ENCODE assay signal across 8 mouse cellular contexts in genomic region chr11:23771507-23772097, GRCm38 (mm10). TPM values are rescaled to one million over a fixed set of nuclear protein-coding genes. Genes with fewer than 3 reads are reported as not detected.
DNase-seq lines count a peak whose midpoint lies in the region; ATAC-seq and TF ChIP-seq lines count a peak whose summit lies in the region.

No protein-coding gene starts in this region.

- peak; percentile 3 for DNase-seq in embryo, embryonic 11.5 days (ENCODE audit: low read depth, low spot score)
- DNase-seq in embryo, embryonic 11 days, result no peak
- DNase-seq in thymus, adult 2 months, result peak; percentile 13
- DNase-seq in thymus, adult 18-20 months, result no peak
- no peak for DNase-seq in cerebellum, adult 9-10 months
- no peak for DNase-seq in frontal cortex, postnatal 10 days (ENCODE audit: low spot score in 2 of 2)

- peak; percentile 31 for ATAC-seq in intestine, postnatal 0 days
- ATAC-seq in neural tube, embryonic 12.5 days (ENCODE audit: low FRiP score, low read depth), result peak; percentile 25

- H3K4me3 ChIP-seq in thymus, adult 2 months (ENCODE audit: control insufficient read depth, insufficient read depth, low read length), result peak overlapping the region; percentile 85
- H3K4me3 ChIP-seq in intestine, postnatal 0 days (ENCODE audit: low read depth, low read length), result peak overlapping the region; percentile 80
- H3K4me3 ChIP-seq in neural tube, embryonic 12.5 days, result peak overlapping the region; percentile 72

- no peaks in the 10 kb centered on the region for H3K36me3 ChIP-seq in thymus, adult 2 months (ENCODE audit: control insufficient read depth, insufficient read depth, low read length)
- H3K36me3 ChIP-seq in intestine, postnatal 0 days (ENCODE audit: control insufficient read depth, insufficient read depth), result no peaks in the 10 kb centered on the region
- H3K36me3 ChIP-seq in neural tube, embryonic 12.5 days, result no peaks in the 10 kb centered on the region

- H3K4me1 ChIP-seq in thymus, adult 2 months (replicated peaks; ENCODE audit: control insufficient read depth, insufficient read depth, low read length), result peaks cover 5% of the 10 kb centered on the region
- no peaks in the 10 kb centered on the region for H3K4me1 ChIP-seq in intestine, postnatal 0 days (replicated peaks; ENCODE audit: control insufficient read depth, insufficient read depth, low read length)
- no peaks in the 10 kb centered on the region for H3K4me1 ChIP-seq in neural tube, embryonic 12.5 days

- no peak for TF ChIP-seq CTCF in thymus, adult 2 months (IDR thresholded peaks at IDR 0.05; ENCODE audit: borderline replicate concordance, control insufficient read depth, extremely low read depth, insufficient read depth, low read length, poor library complexity)
- no peak for TF ChIP-seq CTCF in intestine, postnatal 0 days (IDR thresholded peaks at IDR 0.05; ENCODE audit: low read depth)

- TF ChIP-seq POLR2A in thymus, adult 2 months (IDR thresholded peaks at IDR 0.05; ENCODE audit: control insufficient read depth, extremely low read depth, insufficient read depth, low read length, poor library complexity), result no peak

- WGBS in thymus, adult 2 months, result 14% methylated on average over 21 of the region's 21 CpGs
- 7% methylated on average over 21 of the region's 21 CpGs for WGBS in intestine, postnatal 0 days
- 6% methylated on average over 21 of the region's 21 CpGs for WGBS in neural tube, embryonic 12.5 days

- H3K27me3 ChIP-seq in thymus, adult 2 months (ENCODE audit: control insufficient read depth, insufficient read depth, low read length), result no peaks in the 10 kb centered on the region
- no peaks in the 10 kb centered on the region for H3K27me3 ChIP-seq in intestine, postnatal 0 days (replicated peaks; ENCODE audit: control insufficient read depth, insufficient read depth, low read length)
- no peaks in the 10 kb centered on the region for H3K27me3 ChIP-seq in neural tube, embryonic 12.5 days (replicated peaks)

- peak overlapping the region; percentile 88 for H3K27ac ChIP-seq in thymus, adult 2 months (ENCODE audit: control insufficient read depth, insufficient read depth, low read length)
- peak overlapping the region; percentile 93 for H3K27ac ChIP-seq in intestine, postnatal 0 days (ENCODE audit: low read depth, low read length)
- 0 out of 2 replicates have a peak overlapping the region, but pooled peaks have one; percentile 70 for H3K27ac ChIP-seq in neural tube, embryonic 12.5 days

- peak overlapping the region; percentile 85 for H3K4me2 ChIP-seq in intestine, postnatal 0 days (replicated peaks; ENCODE audit: low read depth)
- peak overlapping the region; percentile 80 for H3K4me2 ChIP-seq in neural tube, embryonic 12.5 days (replicated peaks)

- H3K9me3 ChIP-seq in intestine, postnatal 0 days (ENCODE audit: control insufficient read depth), result no peaks in the 10 kb centered on the region
- H3K9me3 ChIP-seq in neural tube, embryonic 12.5 days, result no peaks in the 10 kb centered on the region

- H3K9ac ChIP-seq in intestine, postnatal 0 days (ENCODE audit: low read depth, low read length), result peak overlapping the region; percentile 78
- H3K9ac ChIP-seq in neural tube, embryonic 12.5 days, result peak overlapping the region; percentile 70

RNA-seq across cellular contexts. Expression of gene Rel, which starts 0.8 kb away (rescaled TPM):
- polyA plus RNA-seq in thymus, adult 2 months (2012; rRNA removed), result 9.0 and 9.3 TPM in 2 replicates
- 0.52 and 0.58 TPM in 2 replicates for polyA plus RNA-seq in intestine, postnatal 0 days (2015; fragmentation: Nextera tagmentation; extraction: Ambion mirVana)
- polyA plus RNA-seq in neural tube, embryonic 12.5 days (2016; fragmentation: Nextera tagmentation; extraction: Ambion mirVana), result 0.64 and 0.80 TPM in 2 replicates

Comparison
In these comparisons a context has a peak if more than half of its experiments do, and no peak if none do; other contexts are left out.
1. DNase-seq: peak in embryo, embryonic 11.5 days (single experiment) and thymus, adult 2 months (single experiment); none in embryo, embryonic 11 days (single experiment), thymus, adult 18-20 months (0 of 2), cerebellum, adult 9-10 months (single experiment) and frontal cortex, postnatal 10 days (0 of 2).
2. Peak in every context shown above with its lines, with median percentiles within 50 percentile points of each other: H3K27ac ChIP-seq and H3K4me3 ChIP-seq.